Mouse (Mus musculus) hematopoietic stem cell, adult 5-6 weeks (primary cell): Measurements from ENCODE around the gene Dach1. TPM values are rescaled to one million over a fixed set of nuclear protein-coding genes. Genes with fewer than 3 reads are reported as not detected.

Source experiments
- ATAC-seq, 2 experiments: fragments of 125-278 bp in 1 of 2; replicated peaks in 1 of 2; 2 replicates each; pipeline ENCODE4 v1.8.0; 2016 to 2017; ENCODE audit warnings: inconsistent platforms in 2 of 2, mild to moderate bottlenecking in 2 of 2, moderate number of reproducible peaks in 2 of 2, low read depth in 1 of 2, moderate TSS enrichment in 1 of 2; ENCODE audit not compliant: low FRiP score in 2 of 2, poor library complexity in 2 of 2, severe bottlenecking in 2 of 2, insufficient read depth in 1 of 2, low TSS enrichment in 1 of 2
- total RNA-seq: library from RNA; stranded (forward); fragments of 172-1452, 232-1000 nt; gene quantifications from 2 replicates; pipeline ENCODE4 v1.2.3, GENCODE M21; 2017

Dach1 gene
- total RNA-seq, 1 experiment from 2014 or later = 24.7 TPM

DNA sequence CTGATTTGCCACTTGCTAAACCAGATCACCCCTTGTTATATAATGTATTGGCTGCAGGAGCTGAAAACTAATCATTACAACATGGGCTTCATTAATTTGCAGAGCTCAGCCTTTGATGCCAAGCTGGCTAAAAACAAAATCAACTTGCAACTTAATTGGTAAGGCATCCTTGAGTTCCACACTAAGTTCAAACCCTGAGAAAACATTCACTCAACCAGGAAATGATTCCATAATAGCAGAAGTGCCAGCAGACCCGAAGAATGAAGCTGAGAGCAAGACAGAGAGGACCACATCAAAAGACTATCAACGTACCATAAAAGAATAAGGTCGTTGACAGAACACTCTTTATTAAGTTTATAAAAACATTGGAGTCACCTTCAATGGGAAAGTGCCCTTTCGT is 35.0 kb downstream of the Dach1 start:
- ATAC-seq = no peak

GRCm38 (mm10) chr14:98123032-98123431 is 46.5 kb downstream of the Dach1 start:
- ATAC-seq = no peak

GRCm38 (mm10) chr14:98116627-98117026 is 52.9 kb downstream of the Dach1 start:
- ATAC-seq = no peak

- peak in 1 of 2 experiments; percentile 21; a peak in 1 of 4 replicates for ATAC-seq
These were observed 56.5 kb downstream of the Dach1 start for GRCm38 (mm10) chr14:98113106-98113505.

DNA sequence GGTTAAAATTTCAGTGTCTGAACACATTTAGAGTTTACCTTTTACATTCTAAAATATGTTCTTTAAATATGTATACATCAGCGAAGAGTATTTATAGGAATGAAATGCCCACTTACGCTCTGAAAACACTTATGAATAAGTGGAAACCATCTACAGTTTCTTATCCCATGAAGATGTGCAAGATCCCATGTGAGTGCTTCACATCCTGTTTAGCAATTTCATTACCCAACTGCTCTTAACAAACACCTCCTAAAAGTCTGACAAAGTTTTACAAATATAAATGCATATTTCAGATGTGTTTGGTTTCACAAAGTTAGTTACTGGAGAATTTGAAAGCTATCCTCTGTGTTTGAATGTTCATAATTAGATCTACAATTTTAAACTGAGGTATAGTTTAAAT is 59.6 kb downstream of the Dach1 start:
- ATAC-seq = peak in 1 of 2 experiments; percentile 57; a peak in 1 of 4 replicates

GRCm38 (mm10) chr14:98108764-98109163 is 60.8 kb downstream of the Dach1 start:
- ATAC-seq = no peak

DNA sequence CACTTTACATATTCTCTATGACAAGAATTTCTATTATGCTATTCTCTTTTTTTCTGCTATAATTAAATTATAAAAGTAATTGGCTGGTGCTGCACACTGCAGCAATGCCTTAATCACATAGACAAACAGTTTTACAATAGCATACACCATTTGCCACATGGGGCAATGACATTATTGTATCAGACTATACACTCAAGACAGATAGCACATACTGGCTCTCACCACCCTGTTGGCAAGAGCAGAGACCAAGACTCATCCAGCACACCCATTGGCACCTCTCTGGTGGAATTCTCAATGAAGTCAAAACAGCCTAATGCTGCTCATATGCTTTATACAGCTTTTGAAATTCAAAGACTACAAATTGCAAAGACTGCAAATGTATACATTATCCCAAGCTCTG is 63.4 kb downstream of the Dach1 start:
- no peak for ATAC-seq

GRCm38 (mm10) chr14:98104314-98104955 is 65.1 kb downstream of the Dach1 start:
- peak in 1 of 2 experiments; percentile 75; a peak in 1 of 4 replicates for ATAC-seq

DNA sequence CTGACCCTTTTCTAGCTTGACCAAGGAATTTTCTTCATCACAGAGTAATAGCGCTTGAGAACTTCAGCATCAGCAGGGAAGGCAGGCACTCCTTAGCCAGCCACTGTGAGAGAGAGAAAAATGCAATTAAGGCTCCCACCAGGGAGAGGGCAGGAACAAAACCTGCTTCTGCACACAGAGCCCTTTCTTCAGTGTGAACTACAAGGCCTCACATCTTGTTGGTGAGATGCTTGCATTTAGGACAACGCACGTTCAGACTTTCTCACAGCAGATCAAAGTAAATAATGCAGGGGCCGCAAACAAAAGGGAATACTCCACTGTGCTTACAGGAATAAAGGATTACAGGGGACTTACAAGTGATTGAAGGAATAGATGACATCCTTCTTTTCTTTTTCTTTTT is 74.3 kb downstream of the Dach1 start:
- ATAC-seq = no peak

- peak in 1 of 2 experiments; percentile 56; a peak in 1 of 4 replicates for ATAC-seq
These were observed 80.3 kb downstream of the Dach1 start for GRCm38 (mm10) chr14:98089246-98089645.

GRCm38 (mm10) chr14:98087355-98087754 is 82.2 kb downstream of the Dach1 start:
- peak in 1 of 2 experiments; percentile 51; a peak in 1 of 4 replicates for ATAC-seq

- peak in 1 of 2 experiments; percentile 30; a peak in 1 of 4 replicates for ATAC-seq
These were observed 82.8 kb downstream of the Dach1 start for GRCm38 (mm10) chr14:98086794-98087193.

GRCm38 (mm10) chr14:98085141-98085540 is 84.4 kb downstream of the Dach1 start:
- no peak for ATAC-seq

DNA sequence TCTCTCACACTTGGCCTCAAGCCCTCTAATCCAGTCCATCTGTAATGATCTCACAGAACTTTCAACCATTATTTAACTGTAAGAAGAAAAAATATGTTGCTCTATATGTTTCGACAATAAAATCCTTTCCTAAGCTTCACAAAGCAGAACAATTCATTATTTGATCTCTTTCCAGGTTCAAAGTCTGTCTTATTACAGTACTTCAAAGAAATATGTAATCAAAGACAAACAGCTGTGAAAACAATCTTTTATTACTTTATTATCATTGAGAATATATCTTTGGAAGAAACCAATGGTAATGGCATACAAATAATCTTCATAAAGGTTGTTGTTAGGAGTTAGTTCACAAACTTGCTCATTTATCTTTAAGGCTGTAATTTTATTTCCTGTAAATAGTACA is 84.8 kb downstream of the Dach1 start:
- no peak for ATAC-seq

- no peak for ATAC-seq
These were observed 86.1 kb downstream of the Dach1 start for GRCm38 (mm10) chr14:98083419-98083818.

DNA sequence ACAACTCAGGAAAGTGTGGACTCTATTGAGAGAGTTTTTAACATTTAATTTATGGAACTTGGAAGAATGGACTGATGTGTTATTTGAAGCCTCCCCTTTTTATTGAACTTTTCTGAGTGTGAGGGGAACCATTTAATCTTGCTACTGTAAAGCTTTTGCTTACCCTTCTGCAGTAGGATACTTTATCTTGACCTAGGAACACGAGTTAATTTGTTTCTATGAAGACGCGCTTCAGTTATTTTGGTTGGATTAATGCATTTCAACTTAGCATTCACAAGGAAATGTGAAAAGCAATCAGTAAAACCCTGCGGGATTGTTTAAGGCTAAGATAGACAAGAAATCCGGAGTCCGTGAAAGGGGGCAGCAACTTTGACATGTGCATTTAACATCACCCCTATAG is 89.6 kb downstream of the Dach1 start:
- no peak for ATAC-seq

GRCm38 (mm10) chr14:98077996-98078395 is 91.6 kb downstream of the Dach1 start:
- no peak for ATAC-seq

DNA sequence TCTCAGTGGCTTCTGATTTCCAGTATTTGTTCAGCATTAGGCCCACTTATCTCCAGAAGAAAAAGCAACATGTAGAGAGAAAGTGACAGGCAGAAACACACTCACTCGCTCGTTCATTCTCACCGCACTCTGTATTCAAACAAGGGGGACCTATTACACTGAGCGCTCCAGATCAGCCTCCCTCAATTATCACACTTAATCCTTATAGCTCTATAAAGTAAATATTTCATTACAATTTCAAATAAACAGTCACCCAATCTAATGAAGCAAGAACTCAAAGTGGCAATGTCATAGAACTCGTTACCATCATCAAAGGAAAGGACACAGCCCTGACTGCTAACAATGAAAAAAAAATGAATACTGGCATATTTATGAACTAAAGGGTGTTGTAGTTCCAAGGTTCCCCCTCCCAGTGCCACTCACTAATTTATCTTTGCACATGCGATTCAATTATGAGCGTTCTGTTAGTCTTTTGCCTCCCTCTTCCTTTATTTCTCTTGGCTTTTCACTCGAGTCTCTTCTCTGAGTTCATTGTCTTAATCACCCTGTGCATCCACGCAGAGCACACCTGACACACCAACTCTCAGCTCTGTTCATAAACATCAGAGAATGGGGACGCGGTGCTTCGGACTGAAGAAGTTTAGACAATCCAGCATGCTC is 96.0 kb downstream of the Dach1 start:
- ATAC-seq = no peak
